Mouse (Mus musculus) retina, embryonic 14.5 days (tissue): ENCODE data around the gene Itih1.
A peak's percentile ranks its signal among the peaks of the same experiment; 100 is the strongest.

ENCODE experiments used
- DNase-seq: peaks from one replicate; pipeline ENCODE4 v3.0.0-alpha.2; 2015; ENCODE audit warnings: low spot score

Itih1 gene

GRCm38 (mm10) chr14:30904307-30904706 is 38.8 kb downstream of the Itih1 start:
- DNase-seq = no peak

DNA sequence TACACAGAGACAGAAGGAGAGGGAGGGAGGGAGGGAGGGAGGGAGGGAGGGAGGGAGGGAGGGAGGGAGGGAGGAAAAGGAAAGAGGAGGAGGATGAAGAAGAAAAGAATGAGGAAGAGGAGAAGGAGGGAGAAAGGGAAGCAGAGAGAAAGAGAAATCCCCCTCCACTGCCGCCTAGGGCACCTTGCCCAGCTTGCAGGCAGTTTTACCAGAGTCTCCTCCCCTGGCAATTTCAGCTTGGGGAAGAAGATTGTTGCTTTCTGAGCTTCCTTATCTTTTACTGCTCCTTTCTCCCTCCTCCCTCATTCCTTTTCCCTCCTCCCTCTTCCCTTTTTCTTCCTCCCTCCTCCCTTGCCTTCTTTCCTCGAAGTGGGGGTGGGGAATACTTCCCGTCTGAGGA is 40.1 kb downstream of the Itih1 start:
- DNase-seq = no peak

DNA sequence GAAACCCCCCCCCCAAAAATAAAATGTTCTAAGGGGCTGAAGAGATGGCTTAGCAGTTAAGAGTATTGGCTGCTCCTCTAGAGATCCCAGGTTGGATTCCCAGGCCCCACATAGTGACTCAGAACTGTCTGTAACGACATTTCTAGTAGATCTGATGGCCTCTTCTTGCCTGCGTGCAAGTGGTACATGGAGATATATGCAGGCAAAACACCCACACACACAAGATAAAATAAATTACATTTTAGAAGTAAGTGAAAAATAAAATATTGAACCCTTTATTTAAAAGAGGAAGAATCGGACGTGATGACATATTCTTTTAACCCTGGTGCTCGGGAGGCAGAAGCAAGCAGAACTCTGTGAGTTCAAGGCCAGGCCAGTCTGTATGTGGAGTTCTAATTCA is 40.5 kb downstream of the Itih1 start:
- DNase-seq = no peak

- no peak for DNase-seq
These were observed 43.1 kb downstream of the Itih1 start for GRCm38 (mm10) chr14:30899972-30900371.

- DNase-seq = no peak
These were observed 54.8 kb downstream of the Itih1 start for GRCm38 (mm10) chr14:30888271-30888732.

- DNase-seq = no peak
These were observed 56.9 kb downstream of the Itih1 start, which contains the start of gene Itih4 for GRCm38 (mm10) chr14:30886204-30886603. Itih4 (plus strand) TSS chr14:30886476.

- no peak for DNase-seq
These were observed 57.8 kb downstream of the Itih1 start for GRCm38 (mm10) chr14:30885298-30885697.

DNA sequence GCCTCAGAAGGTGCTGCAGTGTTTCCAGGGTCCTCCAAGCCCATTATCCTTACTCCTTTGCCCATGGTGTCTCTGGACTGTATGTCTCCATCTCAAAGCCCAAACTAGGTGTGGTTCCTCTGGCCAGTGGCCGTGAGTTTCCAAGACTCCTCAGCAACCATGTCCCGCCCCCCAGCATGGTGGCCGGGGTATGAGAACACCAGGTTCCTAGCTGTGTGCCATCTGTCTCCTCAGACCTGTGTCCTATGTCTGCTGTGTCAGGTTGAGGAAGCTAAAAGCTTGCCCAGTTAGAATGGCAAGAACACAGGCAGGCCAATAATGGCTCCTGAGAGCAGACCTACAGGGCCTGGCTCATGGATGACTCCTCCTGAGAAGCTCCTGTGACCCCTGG is 61.4 kb downstream of the Itih1 start:
- no peak for DNase-seq

DNA sequence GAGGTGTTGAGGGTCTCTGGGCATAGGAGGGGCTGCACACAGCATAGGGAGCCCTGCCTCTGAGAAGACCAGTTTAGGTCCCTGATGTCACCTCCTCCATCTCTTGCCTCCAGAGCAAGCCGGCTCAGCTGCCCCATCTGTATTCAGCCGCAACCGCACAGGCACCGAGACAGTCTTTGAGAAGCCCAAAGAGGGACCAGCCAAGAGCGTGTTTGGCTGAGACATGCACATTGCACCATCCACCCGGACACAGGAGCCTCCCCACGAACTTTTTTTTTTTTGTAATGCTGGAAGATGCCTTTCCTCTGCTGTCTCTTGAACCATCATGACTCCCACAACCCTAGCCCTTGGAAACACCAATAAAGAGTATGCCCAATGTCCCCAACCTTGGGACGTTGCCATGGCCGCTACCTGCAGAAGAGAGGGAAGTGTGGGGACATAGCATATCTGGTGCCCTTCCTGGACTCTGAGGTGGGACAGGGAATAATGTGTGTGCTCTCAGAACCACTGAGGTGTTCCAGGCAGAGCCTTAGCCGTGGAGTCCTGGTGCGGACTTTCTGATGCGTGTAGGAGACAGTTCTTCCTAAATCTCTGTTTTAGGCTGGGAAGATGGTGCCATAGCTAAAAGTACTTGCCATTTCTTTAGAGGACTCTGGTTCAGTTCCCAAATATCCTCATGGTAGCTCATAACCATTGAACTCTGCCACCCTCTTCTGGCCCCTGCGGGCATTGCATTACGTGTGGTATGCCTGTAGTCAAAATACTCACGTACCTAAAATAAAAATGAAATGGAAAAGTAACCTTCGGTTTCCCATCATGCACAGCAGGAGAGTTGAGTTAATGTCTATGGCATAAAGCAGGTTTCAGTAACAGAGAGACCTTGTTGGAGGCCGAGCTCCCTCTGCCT is 62.0 kb downstream of the Itih1 start:
- peak; percentile 52 for DNase-seq

- no peak for DNase-seq
These were observed 62.8 kb downstream of the Itih1 start for GRCm38 (mm10) chr14:30880251-30880650.

DNA sequence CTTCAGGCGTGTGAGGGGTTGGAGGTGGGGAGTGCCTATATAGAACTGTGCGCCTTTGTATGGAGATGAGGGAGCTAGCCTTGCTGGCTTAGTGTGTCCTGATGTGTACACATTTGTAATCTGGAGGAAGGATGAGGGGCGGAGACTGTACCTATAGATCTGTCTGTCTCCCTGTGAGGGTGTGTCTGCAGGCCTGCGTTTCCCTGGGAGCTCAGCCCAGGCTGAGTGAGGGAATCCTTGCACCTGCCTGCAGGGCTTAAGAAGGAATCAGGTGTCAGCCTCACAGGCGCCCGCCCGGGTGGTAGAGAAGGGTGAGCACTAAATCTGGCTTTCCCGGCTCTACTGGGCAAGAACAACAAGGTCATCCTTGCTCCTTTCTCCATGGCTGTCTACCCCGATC is 63.3 kb downstream of the Itih1 start:
- no peak for DNase-seq
